Mouse (Mus musculus): ENCODE measurements around the gene Clspn.

Clspn gene

GRCm38 (mm10) chr4:126641901-126642300 is 85.2 kb downstream of the Clspn start:
- DNase-seq = no peak
